In the genomic region with DNA sequence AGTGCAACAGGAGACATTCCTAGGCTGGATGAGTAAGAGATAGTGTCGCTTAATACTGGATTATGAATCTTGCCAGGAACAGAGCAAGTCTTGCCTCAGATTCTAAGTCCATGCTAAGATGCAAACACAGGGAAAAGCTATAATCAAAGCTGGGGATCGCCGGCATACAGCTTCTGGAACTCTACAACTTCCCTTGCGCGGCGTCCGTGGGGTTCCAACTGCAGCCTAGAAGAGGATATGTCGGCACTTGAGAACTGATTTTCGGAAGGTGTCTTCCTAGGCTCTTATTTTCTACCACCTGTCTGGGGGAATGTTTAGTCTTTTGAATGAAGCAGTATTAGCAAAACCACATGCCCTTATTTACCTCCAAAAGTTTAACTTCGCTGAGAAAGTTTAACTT, we compare ENCODE assay signal across 8 mouse cellular contexts. TPM values are rescaled to one million over a fixed set of nuclear protein-coding genes. Genes with fewer than 3 reads are reported as not detected.
A peak's percentile ranks its signal among the peaks of the same experiment; 100 is the strongest.
DNase-seq lines count a peak whose midpoint lies in the region; ATAC-seq lines count a peak whose summit lies in the region.

No protein-coding gene starts in this region.

- no peak overlapping the region; the same call in 1 of the 2 replicates for H3K4me3 ChIP-seq in embryonic facial prominence, embryonic 11.5 days (ENCODE audit: low read depth, low read length)
- peak overlapping the region; percentile 95 for H3K4me3 ChIP-seq in intestine, embryonic 14.5 days (ENCODE audit: low read depth, low read length)
- peak overlapping the region; percentile 84 for H3K4me3 ChIP-seq in midbrain, embryonic 10.5 days

- ATAC-seq in embryonic facial prominence, embryonic 11.5 days (replicated peaks; ENCODE audit: insufficient number of reproducible peaks, low FRiP score, low TSS enrichment, low read depth), result no peak
- ATAC-seq in intestine, embryonic 14.5 days (replicated peaks; ENCODE audit: low FRiP score, low TSS enrichment, low read depth), result no peak

- no peaks in the 10 kb centered on the region for H3K9me3 ChIP-seq in embryonic facial prominence, embryonic 11.5 days (replicated peaks; ENCODE audit: control insufficient read depth, low read length)
- no peaks in the 10 kb centered on the region for H3K9me3 ChIP-seq in intestine, embryonic 14.5 days (ENCODE audit: control insufficient read depth, low read length)
- no peaks in the 10 kb centered on the region for H3K9me3 ChIP-seq in midbrain, embryonic 10.5 days (replicated peaks)

- DNase-seq in heart, adult 11 months, result peak; percentile 86
- no peak for DNase-seq in heart, postnatal 4 days
- no peak for DNase-seq in embryonic facial prominence, embryonic 11.5 days (ENCODE audit: low spot score)
- DNase-seq in intestine, embryonic 14.5 days (ENCODE audit: low spot score), result no peak
- no peak for DNase-seq in midbrain, embryonic 10.5 days (ENCODE audit: low spot score)
- no peak for DNase-seq in spleen, adult 12 weeks (ENCODE audit: low spot score)
- no peak for DNase-seq in cerebellum, postnatal 14 days
- DNase-seq in testis, postnatal 14 days (ENCODE audit: low spot score), result no peak

- peak overlapping the region; percentile 91 for H3K4me2 ChIP-seq in embryonic facial prominence, embryonic 11.5 days (ENCODE audit: low read depth, low read length)
- H3K4me2 ChIP-seq in intestine, embryonic 14.5 days (ENCODE audit: low read length), result peak overlapping the region; percentile 80

- no peak overlapping the region for H3K27ac ChIP-seq in embryonic facial prominence, embryonic 11.5 days (replicated peaks; ENCODE audit: low read depth, low read length)
- H3K27ac ChIP-seq in intestine, embryonic 14.5 days (ENCODE audit: low read depth), result no peak overlapping the region
- no peak overlapping the region for H3K27ac ChIP-seq in midbrain, embryonic 10.5 days (replicated peaks)

- no peaks in the 10 kb centered on the region for H3K4me1 ChIP-seq in embryonic facial prominence, embryonic 11.5 days (ENCODE audit: control insufficient read depth, insufficient read depth, low read length)
- peaks cover 12% of the 10 kb centered on the region for H3K4me1 ChIP-seq in intestine, embryonic 14.5 days (replicated peaks; ENCODE audit: control insufficient read depth, insufficient read depth, low read length)
- H3K4me1 ChIP-seq in midbrain, embryonic 10.5 days, result peaks cover 23% of the 10 kb centered on the region

- peak overlapping the region; percentile 37; the same call in 1 of the 2 replicates for H3K9ac ChIP-seq in embryonic facial prominence, embryonic 11.5 days (replicated peaks; ENCODE audit: low read length)
- no peak overlapping the region; the same call in 1 of the 2 replicates for H3K9ac ChIP-seq in intestine, embryonic 14.5 days (ENCODE audit: low read length)

- no peaks in the 10 kb centered on the region for H3K36me3 ChIP-seq in embryonic facial prominence, embryonic 11.5 days (replicated peaks; ENCODE audit: control insufficient read depth, insufficient read depth, low read depth, low read length)
- no peaks in the 10 kb centered on the region for H3K36me3 ChIP-seq in intestine, embryonic 14.5 days (ENCODE audit: control insufficient read depth, insufficient read depth, low read length)
- H3K36me3 ChIP-seq in midbrain, embryonic 10.5 days, result 0 out of 2 replicates have a peak, but pooled peaks cover 3% of the 10 kb centered on the region

- WGBS in embryonic facial prominence, embryonic 11.5 days, result 45% methylated on average over 10 of the region's 10 CpGs
- 48% methylated on average over 10 of the region's 10 CpGs for WGBS in intestine, embryonic 14.5 days
- 55% methylated on average over 10 of the region's 10 CpGs for WGBS in midbrain, embryonic 10.5 days

- no peaks in the 10 kb centered on the region for H3K27me3 ChIP-seq in embryonic facial prominence, embryonic 11.5 days (ENCODE audit: control insufficient read depth, insufficient read depth, low read length)
- no peaks in the 10 kb centered on the region for H3K27me3 ChIP-seq in intestine, embryonic 14.5 days (replicated peaks; ENCODE audit: control insufficient read depth, insufficient read depth, low read length)
- peaks cover 4% of the 10 kb centered on the region; the same call in 1 of the 2 replicates for H3K27me3 ChIP-seq in midbrain, embryonic 10.5 days (ENCODE audit: low read depth, poor library complexity, severe bottlenecking)

RNA-seq across cellular contexts. Expression of gene Aldh6a1, which starts 0.9 kb away (rescaled TPM):
- 10 to 100 TPM; 44.4 to 46.2 TPM for total RNA-seq in heart, postnatal 4 days (2021)
- 31.4 and 33.5 TPM in 2 replicates for polyA plus RNA-seq in embryonic facial prominence, embryonic 11.5 days (2014; fragmentation: Nextera tagmentation; extraction: Ambion mirVana)
- polyA plus RNA-seq in intestine, embryonic 14.5 days (2014; fragmentation: Nextera tagmentation; extraction: Ambion mirVana), result 29.5 and 33.1 TPM in 2 replicates
- 16.5 and 20.2 TPM in 2 replicates for polyA plus RNA-seq in midbrain, embryonic 10.5 days (2016; fragmentation: Nextera tagmentation; extraction: Ambion mirVana)

RNA-seq across cellular contexts. Expression of gene Lin52, which starts 1.3 kb away (rescaled TPM):
- 1 to 10 TPM; 7.2 to 7.9 TPM for total RNA-seq in heart, postnatal 4 days (2021)
- 35.8 and 36.1 TPM in 2 replicates for polyA plus RNA-seq in embryonic facial prominence, embryonic 11.5 days (2014; fragmentation: Nextera tagmentation; extraction: Ambion mirVana)
- 18.0 and 18.2 TPM in 2 replicates for polyA plus RNA-seq in intestine, embryonic 14.5 days (2014; fragmentation: Nextera tagmentation; extraction: Ambion mirVana)
- 31.4 and 37.4 TPM in 2 replicates for polyA plus RNA-seq in midbrain, embryonic 10.5 days (2016; fragmentation: Nextera tagmentation; extraction: Ambion mirVana)

RNA-seq across cellular contexts. Expression of gene Rnf113a2, which starts 32.9 kb away (rescaled TPM):
- total RNA-seq in heart, postnatal 4 days (2021), result 10 to 100 TPM; 11.3 to 13.5 TPM
- polyA plus RNA-seq in embryonic facial prominence, embryonic 11.5 days (2014; fragmentation: Nextera tagmentation; extraction: Ambion mirVana), result 29.4 and 30.0 TPM in 2 replicates
- 21.4 and 23.1 TPM in 2 replicates for polyA plus RNA-seq in intestine, embryonic 14.5 days (2014; fragmentation: Nextera tagmentation; extraction: Ambion mirVana)
- 23.7 and 25.2 TPM in 2 replicates for polyA plus RNA-seq in midbrain, embryonic 10.5 days (2016; fragmentation: Nextera tagmentation; extraction: Ambion mirVana)

RNA-seq across cellular contexts. Expression of gene Bbof1, which starts 41.0 kb away (rescaled TPM):
- 1 to 10 TPM; 2.5 to 3.0 TPM for total RNA-seq in heart, postnatal 4 days (2021)
- 0.41 and 0.49 TPM in 2 replicates for polyA plus RNA-seq in embryonic facial prominence, embryonic 11.5 days (2014; fragmentation: Nextera tagmentation; extraction: Ambion mirVana)
- polyA plus RNA-seq in intestine, embryonic 14.5 days (2014; fragmentation: Nextera tagmentation; extraction: Ambion mirVana), result 0.99 and 1.2 TPM in 2 replicates
- 0.94 and 1.1 TPM in 2 replicates for polyA plus RNA-seq in midbrain, embryonic 10.5 days (2016; fragmentation: Nextera tagmentation; extraction: Ambion mirVana)

RNA-seq across cellular contexts. Expression of gene Entpd5, which starts 41.1 kb away (rescaled TPM):
- 10 to 100 TPM; 45.8 to 46.0 TPM for total RNA-seq in heart, postnatal 4 days (2021)
- polyA plus RNA-seq in embryonic facial prominence, embryonic 11.5 days (2014; fragmentation: Nextera tagmentation; extraction: Ambion mirVana), result 9.0 and 10.9 TPM in 2 replicates
- polyA plus RNA-seq in intestine, embryonic 14.5 days (2014; fragmentation: Nextera tagmentation; extraction: Ambion mirVana), result 19.6 and 19.7 TPM in 2 replicates
- polyA plus RNA-seq in midbrain, embryonic 10.5 days (2016; fragmentation: Nextera tagmentation; extraction: Ambion mirVana), result 8.0 and 8.4 TPM in 2 replicates
